Mouse (Mus musculus): ENCODE data around the gene Vgf.

The Vgf gene

DNA sequence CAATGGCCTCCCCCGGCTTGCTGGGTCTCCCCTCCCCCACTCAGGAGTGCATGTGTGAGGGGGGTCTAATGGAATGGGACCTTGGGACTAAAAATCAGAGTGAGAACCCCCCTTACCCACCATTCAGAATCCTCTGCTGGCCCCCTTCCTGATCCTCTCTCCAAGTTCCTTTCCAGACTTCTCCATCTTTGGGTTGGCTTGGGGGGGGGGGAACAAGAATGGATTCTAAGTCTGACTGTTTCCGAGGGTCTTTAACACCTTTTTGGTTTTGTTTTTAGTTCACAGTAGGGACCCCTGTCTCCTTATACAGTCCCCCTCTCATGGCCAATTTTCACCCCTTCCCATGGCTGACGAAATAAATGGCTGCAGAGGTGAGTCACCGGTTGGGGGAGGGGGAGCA is at the start of gene Vgf:
Vgf (plus strand) TSS at position 301 of the 400 bp plus-strand sequence.
- DNase-seq (ENCODE audit: low spot score) = no peak

DNA sequence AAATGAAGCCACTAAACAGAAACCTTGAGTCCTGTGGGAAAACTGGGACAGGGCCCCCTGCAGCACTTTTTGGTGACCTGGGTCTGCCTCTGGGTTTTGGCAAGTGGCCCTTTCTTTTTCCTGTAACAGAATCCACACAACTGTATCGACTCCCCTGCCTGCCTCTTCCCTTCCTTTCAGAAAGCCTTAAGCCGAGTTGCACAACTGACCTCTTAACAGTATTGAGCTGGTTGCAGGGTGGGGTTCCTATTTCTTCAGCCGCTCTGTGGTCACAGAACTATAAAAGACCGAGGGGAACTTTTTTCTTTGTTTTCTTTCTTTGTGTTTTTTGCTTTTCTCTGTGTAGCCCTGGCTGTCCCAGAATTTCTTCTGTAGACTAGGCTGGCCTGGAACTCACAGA is 48.4 kb upstream of the Vgf start:
- DNase-seq (ENCODE audit: low spot score) = no peak

DNA sequence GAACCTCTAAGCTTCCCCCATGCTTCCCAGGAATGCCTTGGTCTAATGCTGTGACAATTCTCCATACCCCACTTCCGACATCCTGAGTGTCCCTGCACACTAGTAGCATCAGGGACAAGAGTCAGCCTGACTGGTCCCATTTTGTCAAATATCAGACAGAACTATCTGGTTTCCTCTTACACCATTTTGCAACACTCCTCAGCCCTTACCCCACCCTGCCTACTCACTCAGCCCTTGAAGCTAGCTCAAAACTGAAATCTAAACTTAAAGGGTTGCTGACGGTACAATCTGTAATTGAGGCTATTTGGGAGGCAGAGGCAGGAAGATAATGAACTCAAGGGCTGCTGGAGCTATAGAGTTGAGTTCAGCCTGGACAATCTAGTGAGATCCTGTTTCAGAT is 46.4 kb upstream of the Vgf start:
- DNase-seq (ENCODE audit: low spot score) = no peak

DNA sequence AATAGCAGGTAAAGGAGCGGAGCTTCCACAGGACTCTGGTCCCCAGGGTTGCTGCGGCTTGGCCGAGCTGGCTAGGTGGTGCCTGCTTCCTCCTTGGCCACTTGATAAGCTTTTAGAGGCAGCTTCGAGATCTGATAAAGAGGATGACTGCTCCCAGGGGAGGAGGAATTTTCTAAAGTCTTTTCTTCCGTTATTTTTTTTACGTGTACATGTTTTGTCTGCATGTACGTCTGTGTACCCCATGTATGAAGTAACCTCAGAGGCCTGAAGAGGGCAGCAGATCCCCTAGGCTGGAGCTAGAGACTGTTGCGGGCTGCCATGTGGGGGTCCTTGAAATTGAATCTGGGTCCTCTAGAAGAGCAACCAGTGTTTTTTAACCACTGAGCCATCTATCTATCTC is 45.2 kb upstream of the Vgf start:
- no peak for DNase-seq (ENCODE audit: low spot score)

DNA sequence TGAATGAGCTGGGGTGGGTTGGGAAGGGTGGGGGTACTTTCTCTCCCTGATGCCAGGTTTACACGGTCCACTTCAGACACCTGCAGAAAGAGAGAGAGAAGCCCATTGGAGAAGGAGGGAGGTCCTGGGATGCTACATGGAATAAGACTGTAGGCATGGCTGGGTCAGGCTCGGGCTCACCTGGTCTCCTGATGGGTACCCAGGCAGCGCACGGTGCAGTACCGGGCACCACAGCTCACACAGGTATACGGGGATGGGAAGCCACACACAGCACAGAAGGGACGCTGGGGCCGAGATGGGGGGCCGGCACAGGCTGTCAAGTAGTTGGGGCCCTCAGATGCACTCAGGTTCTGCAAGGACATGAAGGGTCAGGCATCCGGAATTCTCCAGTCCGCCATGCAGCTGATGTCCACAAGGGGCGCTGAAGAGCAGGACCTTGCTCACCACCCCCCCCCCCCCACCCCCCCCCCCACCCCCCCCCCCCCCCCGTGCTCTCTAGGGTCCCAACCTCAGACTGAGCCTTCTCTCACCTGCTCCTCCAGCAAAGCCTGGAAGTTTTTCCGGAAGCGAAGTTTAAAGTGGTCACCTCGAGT is 43.8 kb upstream of the Vgf start:
- peak; percentile 27 for DNase-seq (ENCODE audit: low spot score)

DNA sequence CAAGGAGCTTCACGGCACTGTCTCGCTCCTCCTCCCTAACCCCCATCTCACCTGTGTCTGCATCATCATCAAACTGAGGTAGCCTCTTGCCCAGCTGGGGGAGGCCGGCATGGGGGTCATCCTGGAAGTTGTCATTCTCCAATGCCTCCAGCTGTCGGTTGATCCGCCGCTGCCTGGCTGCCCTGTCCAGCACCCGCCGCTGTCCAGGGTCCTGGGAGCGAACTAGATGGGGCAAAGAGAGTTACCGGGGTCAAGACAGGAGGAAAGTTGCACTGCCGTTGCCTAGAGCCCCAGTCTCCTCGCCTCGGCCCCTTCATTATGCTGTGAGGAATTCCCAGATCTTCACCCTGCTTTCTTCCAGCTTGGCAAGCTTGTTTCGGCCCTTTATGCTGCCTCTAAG is 41.4 kb upstream of the Vgf start:
- DNase-seq (ENCODE audit: low spot score) = no peak

DNA sequence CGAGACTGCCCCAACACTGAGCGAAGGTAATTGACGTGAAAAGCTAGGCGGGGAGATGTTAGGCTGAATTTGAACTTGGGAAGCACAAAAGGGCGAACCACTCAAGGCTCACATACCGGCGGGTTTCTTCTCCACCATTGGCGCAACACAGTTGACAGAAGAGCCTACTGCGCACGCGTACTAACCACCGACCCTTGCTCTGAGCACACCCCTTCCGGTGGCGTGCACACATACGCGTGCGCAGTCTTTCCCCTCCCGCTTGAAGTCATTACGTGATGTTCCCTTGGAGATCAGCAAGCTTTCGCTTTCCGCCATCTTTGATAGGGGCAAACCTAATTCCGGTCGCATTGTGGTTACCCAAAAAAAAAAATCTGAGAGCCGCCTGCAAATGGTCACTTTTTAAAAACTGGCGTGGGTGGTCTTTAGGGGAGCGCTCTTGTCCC is 39.5 kb upstream of the Vgf start, which contains the start of gene Plod3:
Plod3 (plus strand) TSS at position 325 of the 443 bp plus-strand sequence.
- DNase-seq (ENCODE audit: low spot score) = peak; percentile 87

DNA sequence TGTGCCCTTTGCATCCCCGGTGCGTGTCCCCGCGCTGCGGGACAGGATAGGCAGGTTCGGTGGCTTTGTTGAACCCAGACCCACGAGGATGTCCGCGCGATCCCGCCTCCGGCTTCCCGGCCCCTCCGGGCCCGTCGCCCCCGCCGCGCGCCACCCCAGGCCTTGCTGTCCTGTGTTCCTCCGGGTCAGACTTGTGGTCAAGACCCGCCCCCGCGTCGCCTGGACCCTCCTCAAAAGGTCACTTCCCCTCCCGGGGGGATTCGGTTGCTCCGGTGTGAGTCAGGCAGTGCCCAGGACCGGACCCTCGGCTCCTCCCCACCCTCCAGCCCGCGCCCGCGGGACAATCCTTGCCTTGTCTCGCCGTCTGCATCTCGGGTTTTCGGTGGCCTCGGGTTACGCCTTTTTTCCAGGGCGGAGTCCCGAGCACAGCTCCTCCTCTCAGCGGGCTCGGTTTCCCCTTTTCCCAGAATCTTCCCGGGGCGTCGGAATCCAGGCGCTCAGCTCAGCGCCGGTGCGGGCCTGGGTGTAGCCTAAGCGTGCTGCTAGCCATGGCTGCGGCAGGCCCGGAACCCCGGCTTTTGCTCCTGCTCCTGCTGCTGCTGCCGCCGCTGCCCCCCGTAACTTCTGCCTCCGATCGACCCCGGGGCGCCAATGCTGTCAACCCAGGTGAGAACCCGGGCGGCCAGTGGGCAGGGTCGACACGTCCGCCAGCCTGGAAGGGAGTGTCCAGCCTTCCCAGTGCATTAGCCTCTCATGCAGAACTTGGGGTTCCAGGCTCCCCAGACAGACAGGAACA is 38.9 kb upstream of the Vgf start:
- DNase-seq (ENCODE audit: low spot score) = peak; percentile 59

DNA sequence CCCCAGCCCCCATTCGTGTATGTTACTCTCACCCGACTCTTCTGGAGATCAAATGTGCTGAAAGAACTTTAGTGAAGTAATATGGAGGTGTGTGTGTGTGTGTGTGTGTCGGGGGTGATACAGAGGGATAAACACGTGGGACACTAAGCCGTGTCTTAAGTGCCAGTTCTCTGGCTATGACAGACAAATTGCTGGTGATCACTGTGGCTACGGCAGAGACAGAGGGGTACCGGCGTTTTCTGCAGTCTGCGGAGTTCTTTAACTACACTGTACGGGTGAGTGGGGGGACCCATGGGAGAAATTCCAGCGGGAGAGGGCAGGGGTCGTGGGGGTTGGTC is 38.3 kb upstream of the Vgf start, which contains the start of gene Znhit1:
Znhit1 (minus strand) TSS at position 88 of the 338 bp plus-strand sequence.
- DNase-seq (ENCODE audit: low spot score) = no peak

DNA sequence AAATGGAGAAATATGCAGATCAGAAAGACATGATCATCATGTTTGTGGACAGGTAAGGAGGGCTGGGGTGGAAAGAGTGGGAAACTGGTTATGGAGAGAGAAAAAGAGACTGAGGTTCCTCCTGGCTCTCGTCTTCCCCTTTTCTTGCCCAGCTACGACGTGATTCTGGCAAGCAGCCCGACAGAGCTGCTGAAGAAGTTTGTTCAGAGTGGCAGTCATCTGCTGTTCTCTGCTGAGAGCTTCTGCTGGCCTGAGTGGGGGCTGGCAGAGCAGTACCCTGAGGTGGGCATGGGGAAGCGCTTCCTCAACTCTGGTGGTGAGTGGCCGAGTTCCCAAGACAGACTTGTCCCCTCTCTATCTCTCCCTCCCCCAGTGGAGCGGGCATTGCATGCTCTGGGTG is 37.8 kb upstream of the Vgf start:
- no peak for DNase-seq (ENCODE audit: low spot score)

DNA sequence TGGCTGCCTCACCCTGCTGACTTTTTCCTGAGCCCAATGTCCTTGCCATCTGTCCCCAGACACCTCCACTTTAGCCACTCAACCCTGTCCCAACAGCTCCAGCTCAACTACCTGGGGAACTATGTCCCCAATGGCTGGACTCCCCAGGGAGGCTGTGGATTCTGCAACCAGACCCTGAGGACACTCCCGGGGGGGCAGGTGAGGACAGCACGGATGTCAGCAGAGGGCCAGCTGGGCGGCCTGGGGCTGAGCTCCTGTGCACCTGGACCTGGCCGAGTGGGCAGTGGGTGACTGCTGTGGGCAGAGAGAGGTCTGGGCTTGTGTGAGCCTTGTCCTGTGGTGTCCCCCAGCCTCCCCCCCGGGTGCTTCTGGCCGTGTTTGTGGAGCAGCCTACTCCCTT is 36.4 kb upstream of the Vgf start:
- no peak for DNase-seq (ENCODE audit: low spot score)

DNA sequence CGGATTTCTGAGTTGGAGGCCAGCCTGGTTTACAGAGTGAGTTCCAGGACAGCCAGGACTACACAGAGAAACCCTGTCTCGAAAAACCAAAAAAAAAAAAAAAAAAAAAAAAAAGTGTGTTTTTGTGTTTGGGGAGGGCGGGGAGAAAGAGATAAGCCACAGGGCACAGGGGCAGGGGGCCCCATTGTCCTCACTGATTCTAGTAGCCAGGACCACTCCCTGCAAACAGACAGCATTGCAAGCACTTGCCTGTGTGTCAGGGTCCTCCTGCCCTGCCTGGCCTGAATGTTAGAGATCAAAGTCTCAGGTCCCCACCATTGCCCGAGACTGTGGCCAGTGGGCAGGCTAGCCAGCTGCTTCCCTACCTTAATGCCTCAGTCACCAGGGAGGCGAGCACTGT is 26.7 kb upstream of the Vgf start:
- DNase-seq (ENCODE audit: low spot score) = no peak

DNA sequence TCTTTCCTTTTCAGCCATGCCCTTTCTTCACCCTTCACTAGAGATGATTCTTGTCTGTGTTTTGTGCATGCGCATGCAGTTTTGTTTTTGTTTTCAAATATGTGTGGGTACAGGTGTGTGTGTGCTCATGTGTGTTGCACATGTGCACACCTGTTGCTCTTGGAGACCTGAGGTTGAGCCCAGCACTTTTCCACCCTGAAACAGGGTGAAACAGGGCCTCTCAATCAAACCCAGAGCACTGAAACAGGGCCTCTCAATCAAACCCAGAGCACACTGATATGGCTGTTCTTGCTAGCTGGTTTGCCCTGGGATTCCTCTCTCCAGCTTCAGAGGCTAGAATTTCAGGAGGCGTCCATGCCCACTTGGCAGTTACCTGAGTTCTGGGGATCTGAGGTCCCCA is 25.6 kb upstream of the Vgf start:
- DNase-seq (ENCODE audit: low spot score) = no peak

DNA sequence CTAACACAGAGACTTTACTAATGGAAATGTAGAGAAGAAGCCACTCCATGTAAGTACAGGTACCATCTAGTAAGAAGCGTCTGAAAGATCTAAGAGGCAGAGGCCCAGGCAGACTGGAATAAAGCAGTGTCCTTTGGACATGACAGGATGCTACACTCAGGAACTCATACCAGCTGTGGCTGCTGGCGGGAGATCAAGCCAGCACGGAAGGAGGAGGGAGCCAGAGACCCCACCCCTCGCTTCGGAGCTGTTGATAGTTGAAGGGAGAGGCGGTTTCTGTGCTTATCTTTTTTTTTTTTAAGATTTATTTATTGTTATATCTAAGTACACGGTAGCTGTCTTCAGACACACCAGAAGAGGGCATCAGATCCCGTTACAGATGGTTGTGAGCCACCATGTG is 18.9 kb upstream of the Vgf start:
- DNase-seq (ENCODE audit: low spot score) = no peak

DNA sequence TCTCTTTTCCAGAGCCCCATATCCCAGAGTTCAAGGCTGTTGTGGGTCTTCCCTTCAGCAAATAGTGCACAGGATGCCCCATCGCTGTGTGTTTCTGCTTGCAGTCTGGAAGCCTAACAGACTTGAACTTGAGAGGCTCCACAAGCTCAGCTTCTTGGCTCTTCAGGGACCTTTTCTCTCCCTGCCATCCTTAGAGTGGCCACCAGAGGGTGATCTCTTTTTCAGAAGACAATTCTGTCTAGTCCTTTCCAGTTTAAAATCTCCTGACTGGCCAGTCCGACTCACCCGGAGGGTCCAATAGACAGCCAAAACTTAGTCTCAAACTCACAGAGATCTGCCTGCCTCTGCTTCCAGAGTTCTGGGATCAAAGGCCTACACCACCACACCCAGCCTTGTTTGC is 16.2 kb upstream of the Vgf start:
- DNase-seq (ENCODE audit: low spot score) = no peak

DNA sequence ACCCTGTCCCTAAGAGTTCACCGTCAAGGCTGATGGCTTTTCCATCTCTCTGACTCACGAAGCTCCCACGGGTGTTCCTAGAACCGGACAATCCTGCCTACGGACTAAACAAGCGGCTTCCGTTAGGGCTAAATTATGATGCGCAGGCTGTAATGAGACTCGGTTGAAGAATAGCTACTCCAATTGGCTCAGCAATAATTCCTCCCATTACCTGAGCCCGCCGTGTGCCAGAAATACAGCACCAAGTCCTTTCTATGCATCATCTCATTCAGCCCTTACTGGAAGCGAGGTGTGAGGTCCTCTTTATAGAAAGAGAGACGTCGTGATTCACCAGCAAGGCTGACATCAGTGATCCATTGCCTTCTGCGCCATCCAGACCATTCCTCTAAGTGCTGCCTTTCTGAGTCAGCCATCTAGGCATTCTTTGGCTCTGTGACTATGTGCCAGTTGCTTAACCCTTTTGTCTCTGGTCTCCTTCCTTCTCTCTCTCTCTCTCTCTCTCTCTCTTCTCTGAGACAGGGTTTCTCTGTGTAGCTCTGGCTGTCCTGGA is 13.7 kb upstream of the Vgf start:
- DNase-seq (ENCODE audit: low spot score) = no peak

DNA sequence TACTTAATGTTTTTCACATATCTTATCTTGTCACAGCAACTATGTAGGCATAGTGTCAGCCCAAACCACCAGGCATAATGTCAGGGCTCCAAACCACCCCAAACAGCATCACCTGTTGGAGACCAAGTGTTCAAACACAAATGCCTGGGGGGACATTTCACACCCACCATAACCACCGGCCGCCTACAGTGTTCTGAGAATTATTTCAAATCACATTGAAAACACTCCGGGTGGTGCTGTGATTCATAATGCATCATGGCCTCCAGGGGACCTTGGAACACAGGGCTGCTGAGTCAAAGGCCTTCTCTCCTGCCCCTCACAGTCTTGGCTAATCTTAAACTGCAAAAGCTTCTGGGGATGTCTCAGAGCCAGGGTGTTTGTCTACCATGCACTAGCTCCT is 10.3 kb upstream of the Vgf start:
- DNase-seq (ENCODE audit: low spot score) = no peak

DNA sequence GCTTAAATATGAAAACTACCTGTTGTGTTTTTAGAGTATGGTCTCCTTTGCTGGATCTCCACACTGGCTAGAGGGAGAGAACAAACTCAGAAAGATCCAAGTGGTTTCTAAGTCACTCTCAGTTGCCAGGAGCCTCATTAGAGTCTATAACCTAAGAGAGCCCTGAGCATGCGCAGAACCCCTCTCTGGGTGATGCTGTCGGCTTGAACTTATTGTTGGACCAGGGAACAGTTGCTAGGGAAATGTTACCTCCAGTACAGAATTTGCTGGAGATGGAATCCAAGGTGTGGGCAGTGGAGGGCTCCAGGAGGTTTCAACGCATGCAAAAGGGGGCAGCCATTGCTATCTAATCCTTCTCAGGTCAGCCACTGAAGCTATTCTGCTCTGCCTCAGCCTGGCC is 1.9 kb upstream of the Vgf start:
- DNase-seq (ENCODE audit: low spot score) = no peak

DNA sequence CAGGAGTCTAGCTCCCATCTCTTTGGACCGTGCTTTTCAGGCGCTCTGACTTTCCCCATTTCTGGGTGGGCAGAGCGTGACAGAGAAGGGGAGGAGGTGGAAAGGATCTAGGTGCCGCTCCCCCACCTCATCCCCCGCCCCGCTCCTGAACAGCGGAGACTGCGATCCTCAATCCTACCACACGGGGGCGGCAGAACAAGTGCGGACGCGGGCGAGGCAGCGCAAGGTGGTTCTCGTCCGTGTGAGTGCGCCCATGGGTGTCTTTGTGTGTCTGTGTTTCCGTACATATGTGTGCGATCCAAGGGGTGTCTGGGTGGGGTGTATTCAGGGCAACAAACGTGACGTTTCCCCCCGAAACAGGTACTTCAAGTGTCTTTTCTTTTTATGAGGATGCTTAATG is 1.1 kb upstream of the Vgf start:
- peak; percentile 72 for DNase-seq (ENCODE audit: low spot score)

DNA sequence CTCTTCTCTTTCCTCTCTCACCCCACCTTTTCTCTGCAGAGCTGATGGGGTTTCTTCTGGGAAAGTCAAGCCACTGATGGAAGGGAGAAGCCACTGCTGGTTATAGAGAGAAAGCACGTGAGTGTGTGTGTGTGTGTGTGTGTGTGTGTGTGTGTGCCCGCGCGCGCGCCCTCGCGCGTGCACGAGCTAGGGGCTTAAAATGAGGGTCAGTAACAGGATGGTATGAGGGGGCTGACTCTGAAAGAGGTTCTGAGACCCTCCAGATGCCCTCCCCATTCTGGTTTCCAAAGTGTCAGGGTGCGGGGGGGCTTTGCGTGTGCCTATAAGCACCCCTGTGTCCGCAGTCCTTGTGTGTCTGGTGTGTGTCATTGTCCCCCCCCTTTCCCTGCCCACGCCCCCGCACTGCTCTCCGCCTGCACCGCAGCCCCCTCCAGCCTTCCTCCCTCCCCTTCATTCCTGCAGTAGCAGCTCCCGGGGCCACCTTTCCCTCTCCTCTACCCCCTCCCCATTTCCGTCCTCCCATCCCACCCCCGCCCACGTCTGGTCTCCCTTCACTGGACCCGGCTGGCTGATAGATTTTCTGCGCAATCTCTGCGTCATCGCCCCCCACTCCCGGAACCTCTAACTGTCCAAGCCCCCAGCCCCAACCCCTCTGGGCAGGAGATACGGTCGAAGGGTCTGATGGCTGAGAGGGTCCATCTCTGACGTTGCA is 2.5 kb downstream of the Vgf start:
- no peak for DNase-seq (ENCODE audit: low spot score)

DNA sequence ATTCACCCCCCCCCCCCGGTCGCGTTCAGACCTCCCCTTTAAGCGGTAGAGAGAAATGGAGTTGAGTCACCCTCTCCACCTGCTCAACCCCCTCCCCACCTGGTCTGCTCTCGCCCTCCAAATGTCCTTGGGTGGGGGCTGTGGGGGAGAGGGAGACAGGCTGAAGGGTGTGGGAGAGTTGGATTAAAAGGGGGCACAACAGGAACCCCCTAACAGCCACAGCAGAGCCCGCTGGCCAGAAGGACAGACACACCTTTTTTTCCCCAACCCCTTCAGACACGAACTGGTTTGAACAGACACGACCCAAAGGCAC is 3.0 kb downstream of the Vgf start:
- DNase-seq (ENCODE audit: low spot score) = no peak

DNA sequence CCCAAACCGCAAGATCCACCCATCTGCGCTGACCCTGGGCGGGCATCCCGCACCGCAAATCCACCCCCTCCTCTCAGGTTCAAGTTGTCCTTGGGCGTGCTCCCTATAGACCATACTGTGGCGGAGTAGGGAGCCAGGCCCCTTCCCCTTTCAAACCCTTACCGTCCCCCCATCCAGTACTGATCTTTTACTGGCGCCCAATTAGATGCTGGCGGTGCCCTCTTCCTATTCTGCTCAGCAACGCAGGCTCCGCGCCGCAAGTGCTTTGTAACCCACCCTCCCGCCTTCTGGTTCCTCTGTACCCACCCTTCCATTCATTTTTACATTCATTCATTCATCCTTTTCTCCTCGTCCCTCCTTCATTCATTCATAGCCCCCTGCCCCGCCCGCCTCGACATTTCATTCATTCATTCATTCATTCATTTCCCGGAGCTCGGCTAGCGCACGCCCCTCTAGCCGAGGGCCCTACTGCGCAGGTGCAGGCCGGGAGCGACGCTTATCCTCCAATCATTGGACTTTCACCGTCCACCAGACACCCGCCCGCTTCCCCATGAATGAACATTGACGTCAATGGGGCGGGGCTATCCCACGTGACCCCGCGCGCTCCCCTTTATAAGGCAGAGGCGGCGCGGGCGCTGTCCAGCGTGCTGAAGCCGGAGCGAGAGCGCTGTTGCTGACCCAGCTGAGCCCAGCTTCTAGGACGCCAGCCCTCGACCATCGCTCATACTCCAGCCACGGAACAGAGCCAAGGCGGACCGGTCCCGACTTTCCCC is 3.6 kb downstream of the Vgf start:
- peak; percentile 83 for DNase-seq (ENCODE audit: low spot score)
